Mouse (Mus musculus) gastrocnemius, postnatal 36 days (tissue): ENCODE data around the gene Obp2a. TPM values are rescaled to one million over a fixed set of nuclear protein-coding genes. Genes with fewer than 3 reads are reported as not detected.
"Not testable (repeated sequence)": the region's sequence is repeated elsewhere in the genome, so short reads cannot be mapped to it uniquely, and the experiment has no call there.

ENCODE experiments used
- DNase-seq, 2 experiments: peaks; one replicate each; pipeline ENCODE4 v3.0.0; 2022
- intact Hi-C: fragments of 180-260 bp; cut with DNase I; formaldehyde crosslinking; loops from one replicate; pipeline ENCODE4 v1.15.1; 2025
- total RNA-seq, 2 experiments: library from RNA; stranded (reverse); gene quantifications; 2 replicates each; pipeline ENCODE4 v1.2.3; 2021

The Obp2a gene
- total RNA-seq, 2 experiments from 2014 or later = not detected

DNA sequence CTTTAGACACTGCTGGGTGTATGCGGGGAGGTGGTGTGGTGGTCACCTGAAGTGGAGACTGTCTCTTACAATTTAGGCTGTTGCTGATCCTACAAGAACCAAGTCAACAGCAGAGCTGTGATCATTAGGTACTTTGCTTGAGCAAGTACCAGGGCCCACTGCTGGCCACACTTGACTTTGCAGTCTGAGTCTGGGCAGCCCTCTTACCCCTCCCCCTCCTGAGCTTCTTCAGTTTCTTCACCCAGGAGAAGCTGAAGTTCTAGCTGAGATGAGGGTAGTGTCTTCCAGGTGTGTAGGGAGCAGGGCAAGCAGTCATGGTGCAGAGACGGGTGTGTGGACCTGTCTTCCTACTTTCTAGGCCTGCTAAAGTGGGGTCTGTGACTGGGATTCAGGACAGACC, 8.3 kb downstream of the Obp2a start:
- DNase-seq = no peak
- intact Hi-C loops = loop anchor here (5.0 kb wide), 1 partner anchor 71 kb away; no protein-coding TSS in a partner anchor

DNA sequence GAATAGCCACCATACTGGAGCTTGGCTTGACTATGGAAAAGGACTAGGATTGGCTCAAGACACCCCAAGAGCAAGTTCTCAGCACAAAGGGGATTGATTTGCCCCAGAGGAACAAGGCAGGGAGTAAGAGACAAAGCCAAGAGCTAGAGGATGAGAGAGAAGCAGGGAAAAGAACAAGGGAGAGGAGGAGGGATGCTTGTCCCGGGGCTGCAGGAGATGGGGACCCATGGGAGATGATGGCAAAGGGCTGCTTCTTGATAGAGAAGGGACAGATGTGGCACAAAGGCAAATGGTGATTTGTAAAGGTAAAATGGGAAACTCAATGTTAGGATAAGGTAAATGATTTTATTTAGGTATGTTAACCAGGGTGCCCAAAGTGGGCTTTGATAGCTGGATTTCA, 9.2 kb downstream of the Obp2a start:
- not testable (repeated sequence) for DNase-seq
- intact Hi-C loops = loop anchor here (5.0 kb wide), 1 partner anchor 72 kb away; no protein-coding TSS in a partner anchor

DNA sequence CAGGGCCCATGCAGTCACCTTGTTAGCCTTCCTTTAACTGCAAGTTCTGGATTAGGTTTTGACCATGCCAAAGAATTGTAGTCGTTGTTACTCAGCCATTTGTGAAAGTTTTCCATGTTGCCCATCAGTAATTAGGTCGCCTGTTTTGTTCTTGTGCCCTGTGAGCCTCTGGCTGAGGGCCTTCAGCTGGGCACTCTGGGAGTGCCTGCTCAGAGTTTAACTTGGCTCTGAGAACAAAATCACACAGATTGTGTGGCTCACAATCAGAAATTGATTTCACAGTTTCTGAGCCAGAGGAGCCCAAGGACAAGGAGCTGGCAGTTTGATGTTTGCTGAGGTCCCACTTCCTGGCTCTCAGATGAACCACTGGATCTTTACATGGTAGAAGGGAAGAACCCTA, 9.9 kb downstream of the Obp2a start:
- DNase-seq = not testable (repeated sequence)
- intact Hi-C loops = loop anchor here (5.0 kb wide), 1 partner anchor 72 kb away; no protein-coding TSS in a partner anchor

DNA sequence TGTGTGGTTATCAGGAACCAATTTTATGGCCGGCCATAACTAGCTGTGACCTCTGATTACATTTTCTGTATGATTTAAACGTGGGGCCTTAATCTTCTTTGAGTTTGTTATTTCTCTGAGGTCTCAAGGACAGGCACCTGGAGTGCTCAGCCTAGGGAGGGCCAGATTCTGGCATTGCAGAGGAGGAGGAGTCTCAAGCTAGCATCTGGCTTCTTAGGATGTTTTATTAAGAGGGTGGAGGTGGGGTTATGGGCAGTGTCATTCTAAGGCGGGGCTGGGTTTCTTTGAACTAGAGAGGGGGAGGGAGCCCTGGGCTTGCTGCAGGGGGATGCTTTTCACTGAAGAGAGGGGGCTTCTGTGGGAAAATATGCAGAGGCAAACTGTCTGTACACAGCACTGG, 11.8 kb downstream of the Obp2a start:
- DNase-seq, intact Hi-C loops: not testable (repeated sequence)

DNA sequence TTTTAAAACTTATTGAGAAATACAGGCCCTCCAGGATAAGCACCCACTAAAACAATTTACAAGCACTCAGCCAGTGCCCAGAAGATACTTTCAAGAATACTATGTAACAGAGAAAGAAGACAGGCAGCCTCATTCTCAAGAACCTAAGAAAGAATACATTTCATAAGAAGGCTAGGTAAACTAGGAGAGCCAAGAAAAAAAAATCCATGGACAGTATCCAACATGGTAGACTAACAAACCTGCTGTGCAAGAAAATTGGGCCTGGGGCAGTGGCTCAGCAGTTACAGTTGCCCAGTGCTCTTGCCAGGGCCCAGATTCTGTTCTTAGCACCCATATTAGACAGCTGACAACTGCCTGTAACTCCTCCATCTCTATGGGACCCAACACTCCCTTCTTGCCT, 17.4 kb downstream of the Obp2a start:
- intact Hi-C loops = no loop called here
- no peak for DNase-seq

DNA sequence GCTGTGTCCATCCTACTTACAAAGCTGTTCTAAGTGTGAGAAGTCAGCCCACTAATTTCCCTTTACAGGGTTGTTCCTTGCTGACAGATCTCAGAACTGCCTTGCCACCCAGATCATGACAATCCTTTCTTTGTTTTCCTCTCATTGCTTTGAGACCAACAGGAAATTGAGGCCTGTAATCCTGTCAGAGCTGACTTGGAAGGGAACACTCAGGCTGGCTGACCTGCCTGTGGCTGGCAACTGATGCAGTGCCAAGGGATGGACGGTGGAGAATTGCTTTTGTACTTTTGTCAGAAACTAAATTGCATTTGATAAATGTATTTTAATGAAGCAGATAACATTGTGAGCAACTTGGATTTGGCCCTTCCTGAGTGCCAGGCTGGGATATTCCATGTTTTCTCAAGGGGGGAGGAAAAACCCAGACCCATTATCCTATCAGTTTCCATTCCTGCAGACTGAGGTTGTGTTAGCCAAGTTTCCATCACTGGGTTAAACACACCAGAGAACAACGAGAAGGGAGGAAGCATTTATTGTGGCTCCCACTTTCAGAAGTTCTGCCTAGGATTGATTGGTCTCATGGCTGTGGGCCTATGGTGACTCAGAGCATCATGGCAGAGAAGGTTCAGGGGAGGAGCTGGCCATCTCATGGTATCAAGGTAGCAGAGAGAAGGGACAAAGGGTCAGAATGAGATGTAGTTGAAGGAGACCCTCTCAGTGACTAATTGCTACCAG, 33.5 kb downstream of the Obp2a start:
- intact Hi-C loops = no loop called here
- no peak for DNase-seq

DNA sequence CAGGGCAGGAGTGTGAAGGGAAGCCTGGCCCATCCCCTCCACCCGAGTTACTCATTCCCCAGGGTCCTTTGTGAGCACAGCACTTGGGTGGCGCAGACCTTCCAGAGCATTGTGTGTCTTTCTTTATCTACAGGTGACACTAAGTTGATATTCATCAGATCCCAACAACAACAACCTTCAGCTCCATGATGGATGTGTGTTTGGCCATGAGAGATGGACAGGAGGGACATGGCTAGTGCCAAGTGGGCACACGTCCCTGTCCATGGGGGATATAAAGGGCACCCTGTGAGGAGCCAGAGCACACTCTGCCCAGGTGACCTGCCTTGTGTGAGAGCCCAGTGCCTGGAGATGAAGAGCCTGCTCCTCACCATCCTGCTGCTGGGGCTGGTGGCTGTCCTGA, 36.9 kb downstream of the Obp2a start, which contains the start of gene Obp2b:
TSS of gene Obp2b (plus strand) at position 301 of the 400 bp plus-strand sequence.
- intact Hi-C loops, DNase-seq: not testable (repeated sequence)

DNA sequence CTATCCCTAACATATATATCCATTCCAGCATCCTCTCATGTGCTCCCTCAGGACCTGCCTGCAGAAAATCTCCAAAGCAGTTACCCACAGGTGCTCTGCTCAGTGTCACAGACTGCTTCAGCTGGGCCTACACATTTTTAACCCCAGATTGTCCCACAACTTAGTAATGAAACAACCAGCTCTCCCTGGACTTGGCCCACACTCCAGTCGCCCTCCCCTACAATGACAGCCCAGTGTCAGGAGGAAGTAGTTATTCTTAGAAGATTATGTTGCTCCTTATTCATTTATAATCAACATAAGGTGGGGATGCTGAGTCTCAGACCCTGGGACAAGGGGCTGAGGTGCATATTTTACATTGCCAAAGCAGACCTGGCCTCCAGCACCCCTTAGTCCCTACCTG, 41.8 kb downstream of the Obp2a start:
- intact Hi-C loops = no loop called here
- DNase-seq = no peak

Other genes starting within 250 kb of the Obp2a start
- under 1 TPM; 0.35 to 0.46 TPM for gene Clic3, start 243.2 kb upstream of the Obp2a start, total RNA-seq
- gene Paxx, start 238.9 kb upstream of the Obp2a start, total RNA-seq = 10 to 100 TPM; 13.4 to 13.6 TPM
- under 1 TPM in 1 of 2 experiments, not detected in 1; 0.39 TPM for gene Ptgds, start 230.0 kb upstream of the Obp2a start, total RNA-seq
- not detected for gene Lcn12, start 206.1 kb upstream of the Obp2a start, total RNA-seq
- gene Fbxw5, start 199.3 kb upstream of the Obp2a start, total RNA-seq = 10 to 100 TPM; 75.3 to 83.6 TPM
- 1 to 10 TPM; 1.4 to 1.5 TPM for gene C8g, start 198.3 kb upstream of the Obp2a start, total RNA-seq
- 10 to 100 TPM in 1 of 2 experiments, 1 to 10 TPM in 1; 9.8 to 11.5 TPM for gene Traf2, start 153.1 kb upstream of the Obp2a start, total RNA-seq
- gene Edf1, start 142.2 kb upstream of the Obp2a start, total RNA-seq = 100 to 1,000 TPM; 139 to 157 TPM
- gene Mamdc4, start 125.2 kb upstream of the Obp2a start, total RNA-seq = 1 to 10 TPM in 1 of 2 experiments, under 1 TPM in 1; 0.74 to 4.7 TPM
- 10 to 100 TPM; 50.2 to 53.9 TPM for gene Phpt1, start 124.8 kb upstream of the Obp2a start, total RNA-seq
- gene Ajm1, start 118.3 kb upstream of the Obp2a start, total RNA-seq = not detected
- 10 to 100 TPM; 74.4 to 75.9 TPM for gene Rabl6, start 91.5 kb upstream of the Obp2a start, total RNA-seq
- not detected for gene Ccdc183, start 82.4 kb upstream of the Obp2a start, total RNA-seq
- gene Tmem141, start 78.0 kb upstream of the Obp2a start, total RNA-seq = 10 to 100 TPM; 11.1 to 18.7 TPM
- 1 to 10 TPM; 2.3 to 3.3 TPM for gene Fcna, start 72.0 kb upstream of the Obp2a start, total RNA-seq
- gene Lcn8, start 46.9 kb upstream of the Obp2a start, total RNA-seq = 10 to 100 TPM; 12.7 to 13.6 TPM
- not detected for gene Lcn5, start 42.1 kb upstream of the Obp2a start, total RNA-seq
- not detected for gene Lcn6, start 23.3 kb upstream of the Obp2a start, total RNA-seq
- not detected for gene Lcn10, start 17.3 kb upstream of the Obp2a start, total RNA-seq
- gene Bmyc, start 6.7 kb downstream of the Obp2a start, total RNA-seq = 10 to 100 TPM; 15.4 to 16.3 TPM
- not detected for gene Obp2b, start 37.0 kb downstream of the Obp2a start, total RNA-seq
- not detected for gene Lcn3, start 65.5 kb downstream of the Obp2a start, total RNA-seq
- not detected for gene Lcn11, start 77.0 kb downstream of the Obp2a start, total RNA-seq
- gene Gm13539, start 82.2 kb downstream of the Obp2a start, total RNA-seq = not detected
- not detected for gene Glt6d1, start 115.8 kb downstream of the Obp2a start, total RNA-seq
- not detected for gene Lcn9, start 123.1 kb downstream of the Obp2a start, total RNA-seq
- gene Sohlh1, start 147.2 kb downstream of the Obp2a start, total RNA-seq = not detected
- under 1 TPM in 1 of 2 experiments, not detected in 1; 0.20 TPM for gene Kcnt1, start 163.7 kb downstream of the Obp2a start, total RNA-seq